Mouse (Mus musculus) limb, embryonic 10.5 days (tissue): ENCODE measurements at regions not wholly inside any gene's neighbourhood (a gene's known extent, or its start where the extent isn't known, plus 50 kb on each side); places are given as distances from the start of the nearest gene placed in this dataset.
A peak's percentile ranks its signal among the peaks of the same experiment; 100 is the strongest.

Experiments
- DNase-seq: peaks from one replicate; pipeline ENCODE4 v3.0.0-alpha.2; 2017; ENCODE audit warnings: low spot score
- H3K27ac ChIP-seq: fragments of 300-500 bp; sonication (generic); 2 replicates; pipeline ENCODE4 v1.5.1; 2016; ENCODE audit warnings: mild to moderate bottlenecking
- H3K27me3 ChIP-seq: fragments of 300-500 bp; sonication (generic); 2 replicates; pipeline ENCODE4 v1.6.1; 2016; ENCODE audit warnings: low read depth, mild to moderate bottlenecking; ENCODE audit not compliant: poor library complexity, severe bottlenecking
- H3K36me3 ChIP-seq: fragments of 300-500 bp; sonication (generic); 2 replicates; pipeline ENCODE4 v1.6.1; 2016; ENCODE audit warnings: mild to moderate bottlenecking, moderate library complexity
- H3K4me1 ChIP-seq: fragments of 300-500 bp; sonication (generic); 2 replicates; pipeline ENCODE4 v1.6.1; 2016
- H3K4me3 ChIP-seq: fragments of 300-500 bp; sonication (generic); 2 replicates; pipeline ENCODE4 v1.5.1; 2016; ENCODE audit warnings: mild to moderate bottlenecking, moderate library complexity
- H3K9me3 ChIP-seq: fragments of 300-500 bp; sonication (generic); replicated peaks from 2 replicates; pipeline ENCODE4 v1.6.1; 2016; ENCODE audit warnings: mild to moderate bottlenecking
- whole genome bisulfite sequencing: fragments of 180-500 bp; shearing (Covaris S2); methylation state at CpG from one replicate; pipeline ENCODE4 v1.1.7; 2016; 5-methylcytosine and 5-hydroxymethylcytosine counted together

GRCm38 (mm10) chr3:38226147-38226546 is 258.5 kb downstream of the Ankrd50 start:
- H3K4me1 ChIP-seq = 0 out of 2 replicates have a peak, but pooled peaks cover 3% of the 10 kb centered on the region
- no peak overlapping the region for H3K4me3 ChIP-seq
- no peaks in the 10 kb centered on the region for H3K9me3 ChIP-seq
- H3K36me3 ChIP-seq = no peaks in the 10 kb centered on the region
- no peak overlapping the region for H3K27ac ChIP-seq
- 64% methylated on average over 2 of the region's 2 CpGs for WGBS
- no peaks in the 10 kb centered on the region for H3K27me3 ChIP-seq
- no peak for DNase-seq

GRCm38 (mm10) chr3:38221834-38222215 is 262.8 kb downstream of the Ankrd50 start:
- Histone ChIP-seq H3K36me3 (no peaks in the 10 kb centered on the region), H3K9me3 (no peaks in the 10 kb centered on the region), H3K27me3 (no peaks in the 10 kb centered on the region), H3K27ac (no peak overlapping the region), H3K4me3 (no peak overlapping the region), H3K4me1 (0 out of 2 replicates have a peak, but pooled peaks cover 3% of the 10 kb centered on the region)
- WGBS = 90% methylated on average over 8 of the region's 8 CpGs
- DNase-seq = no peak

DNA sequence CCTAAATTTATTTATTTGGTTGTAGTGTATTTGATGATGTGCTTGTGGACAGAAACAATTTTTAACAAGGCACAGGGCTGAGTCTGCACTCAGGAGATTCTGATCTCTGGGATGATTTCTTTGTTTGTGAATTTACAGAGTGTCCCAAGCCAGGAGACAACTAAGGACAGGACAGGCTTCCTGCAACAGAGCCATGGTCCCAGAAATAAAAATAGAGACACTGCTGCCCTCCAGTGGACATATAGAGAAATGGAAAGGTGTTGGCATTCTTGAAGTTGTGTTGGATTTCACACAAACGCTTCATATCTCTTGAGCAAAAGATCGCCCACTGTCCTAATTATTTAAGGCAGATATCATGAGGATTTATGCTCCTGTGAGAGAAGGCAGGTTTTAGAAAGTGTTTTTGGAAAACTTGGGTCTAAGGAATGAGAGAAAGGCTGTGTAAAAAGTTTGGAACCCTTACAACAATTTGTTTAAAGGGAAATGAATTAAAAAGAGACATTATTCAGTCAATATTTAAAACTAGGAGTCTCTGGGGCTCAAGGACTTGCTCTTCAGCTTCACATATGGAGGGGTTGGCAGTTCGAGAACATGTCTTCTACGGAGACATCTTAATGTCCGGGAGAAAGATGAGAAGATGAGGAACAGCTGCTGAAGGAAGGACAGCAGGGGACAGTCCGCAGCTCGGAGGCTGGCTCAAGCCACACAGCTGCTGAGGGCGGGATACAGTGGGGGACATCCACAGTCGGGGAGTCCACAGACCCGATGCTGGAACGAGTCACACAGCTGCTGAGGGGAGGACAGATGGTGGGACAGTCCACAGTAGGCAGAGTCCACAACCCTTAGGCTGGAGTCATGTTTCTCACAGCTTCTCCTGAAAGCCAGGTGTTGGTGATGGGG is 263.5 kb downstream of the Ankrd50 start:
- Histone ChIP-seq H3K4me3 (no peak overlapping the region), H3K36me3 (no peaks in the 10 kb centered on the region), H3K4me1 (0 out of 2 replicates have a peak, but pooled peaks cover 3% of the 10 kb centered on the region), H3K27ac (no peak overlapping the region), H3K9me3 (no peaks in the 10 kb centered on the region), H3K27me3 (no peaks in the 10 kb centered on the region)
- DNase-seq = no peak
- WGBS = 59% methylated on average over 11 of the region's 11 CpGs

DNA sequence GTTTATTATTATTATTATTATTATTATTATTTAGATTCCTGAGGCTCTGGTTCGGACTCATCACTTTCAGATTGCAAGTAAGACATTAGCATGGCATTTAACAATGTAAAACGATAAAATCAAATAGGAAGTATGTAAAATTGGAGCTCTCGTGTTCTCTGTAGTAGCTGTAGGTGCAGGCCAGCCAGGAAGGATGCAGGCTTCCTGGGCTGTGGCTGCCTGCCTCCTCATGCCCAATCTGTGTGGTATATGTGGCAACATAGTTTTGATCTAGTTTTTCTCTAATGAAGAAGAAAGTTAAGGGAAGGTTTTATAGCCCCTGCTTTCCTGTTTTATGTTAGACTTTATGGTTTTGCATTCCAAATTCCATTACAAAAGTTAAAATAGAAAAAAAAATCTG is 275.6 kb downstream of the Ankrd50 start:
- H3K9me3 ChIP-seq = no peaks in the 10 kb centered on the region
- WGBS = 87% methylated on average over 3 of the region's 3 CpGs
- no peak overlapping the region for H3K4me3 ChIP-seq
- no peaks in the 10 kb centered on the region for H3K4me1 ChIP-seq
- no peak overlapping the region for H3K27ac ChIP-seq
- no peaks in the 10 kb centered on the region for H3K27me3 ChIP-seq
- H3K36me3 ChIP-seq = no peaks in the 10 kb centered on the region
- DNase-seq = no peak

DNA sequence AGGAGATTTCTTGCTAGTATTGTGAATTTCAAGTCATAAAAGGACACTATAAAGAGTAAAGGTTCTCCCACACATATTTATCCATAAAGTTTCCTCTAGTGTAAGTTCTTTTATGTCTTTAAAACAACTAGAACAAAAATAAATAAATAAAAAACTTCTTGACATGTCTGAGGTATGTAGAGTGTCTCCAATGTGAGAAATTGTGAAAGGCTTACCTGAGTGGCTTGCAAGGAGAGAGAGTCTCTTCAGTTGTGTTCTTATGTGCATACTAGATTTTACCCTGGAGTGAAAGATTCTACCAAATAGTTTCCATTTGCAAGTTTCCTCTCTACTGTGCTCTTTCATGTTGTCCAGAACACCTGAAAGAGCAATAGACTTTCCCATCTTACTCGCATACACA is 276.8 kb downstream of the Ankrd50 start:
- H3K4me3 ChIP-seq = no peak overlapping the region
- no peak overlapping the region for H3K27ac ChIP-seq
- H3K9me3 ChIP-seq = no peaks in the 10 kb centered on the region
- H3K27me3 ChIP-seq = no peaks in the 10 kb centered on the region
- DNase-seq = no peak
- no peaks in the 10 kb centered on the region for H3K4me1 ChIP-seq
- H3K36me3 ChIP-seq = no peaks in the 10 kb centered on the region
- 100% methylated on average over 1 of the region's 1 CpGs for WGBS

GRCm38 (mm10) chr3:38201861-38202656 is 282.6 kb downstream of the Ankrd50 start:
- peak; percentile 55 for DNase-seq
- Histone ChIP-seq H3K27me3 (no peaks in the 10 kb centered on the region), H3K4me1 (no peaks in the 10 kb centered on the region), H3K36me3 (no peaks in the 10 kb centered on the region), H3K4me3 (no peak overlapping the region), H3K27ac (no peak overlapping the region), H3K9me3 (no peaks in the 10 kb centered on the region)
- WGBS = 70% methylated on average over 10 of the region's 10 CpGs

DNA sequence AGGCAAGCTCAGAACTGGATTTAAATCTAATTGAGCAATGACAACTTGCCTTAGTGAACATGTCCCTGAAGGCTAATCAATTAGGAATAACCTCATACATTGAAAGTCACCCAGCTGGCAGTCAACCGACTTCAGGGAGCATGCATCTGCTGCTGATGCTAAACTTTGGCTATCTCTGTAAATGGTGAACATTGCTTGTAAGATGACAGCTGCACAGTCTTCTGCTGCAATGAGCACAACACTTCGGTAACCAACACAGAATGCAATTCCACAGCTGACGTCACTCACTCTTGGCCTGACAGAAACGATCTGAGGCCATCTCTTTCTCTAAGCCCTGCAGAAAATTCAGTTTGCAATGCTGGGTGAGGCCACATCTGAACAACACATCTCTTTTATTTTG is 290.6 kb downstream of the Ankrd50 start:
- Histone ChIP-seq H3K36me3 (no peaks in the 10 kb centered on the region), H3K9me3 (no peaks in the 10 kb centered on the region), H3K27me3 (no peaks in the 10 kb centered on the region), H3K4me1 (no peaks in the 10 kb centered on the region), H3K4me3 (no peak overlapping the region), H3K27ac (no peak overlapping the region)
- DNase-seq = no peak
- WGBS = 86% methylated on average over 4 of the region's 4 CpGs

- 93% methylated on average over 3 of the region's 3 CpGs for WGBS
- no peaks in the 10 kb centered on the region for H3K36me3 ChIP-seq
- no peak overlapping the region for H3K27ac ChIP-seq
- H3K9me3 ChIP-seq = no peaks in the 10 kb centered on the region
- no peaks in the 10 kb centered on the region for H3K27me3 ChIP-seq
- no peaks in the 10 kb centered on the region for H3K4me1 ChIP-seq
- no peak for DNase-seq
- H3K4me3 ChIP-seq = no peak overlapping the region
Observed at GRCm38 (mm10) chr3:38187406-38187896, 297.2 kb downstream of the Ankrd50 start.

- H3K4me3 ChIP-seq = no peak overlapping the region
- H3K4me1 ChIP-seq = no peaks in the 10 kb centered on the region
- no peak overlapping the region for H3K27ac ChIP-seq
- H3K27me3 ChIP-seq = no peaks in the 10 kb centered on the region
- H3K36me3 ChIP-seq = no peaks in the 10 kb centered on the region
- DNase-seq = no peak
- 82% methylated on average over 1 of the region's 1 CpGs for WGBS
- no peaks in the 10 kb centered on the region for H3K9me3 ChIP-seq
Observed at GRCm38 (mm10) chr3:38186503-38186902, 298.1 kb downstream of the Ankrd50 start.

GRCm38 (mm10) chr3:38178295-38178694 is 306.3 kb downstream of the Ankrd50 start:
- Histone ChIP-seq H3K9me3 (no peaks in the 10 kb centered on the region), H3K4me3 (no peak overlapping the region), H3K27me3 (no peaks in the 10 kb centered on the region), H3K36me3 (no peaks in the 10 kb centered on the region), H3K4me1 (no peaks in the 10 kb centered on the region), H3K27ac (no peak overlapping the region)
- no peak for DNase-seq

DNA sequence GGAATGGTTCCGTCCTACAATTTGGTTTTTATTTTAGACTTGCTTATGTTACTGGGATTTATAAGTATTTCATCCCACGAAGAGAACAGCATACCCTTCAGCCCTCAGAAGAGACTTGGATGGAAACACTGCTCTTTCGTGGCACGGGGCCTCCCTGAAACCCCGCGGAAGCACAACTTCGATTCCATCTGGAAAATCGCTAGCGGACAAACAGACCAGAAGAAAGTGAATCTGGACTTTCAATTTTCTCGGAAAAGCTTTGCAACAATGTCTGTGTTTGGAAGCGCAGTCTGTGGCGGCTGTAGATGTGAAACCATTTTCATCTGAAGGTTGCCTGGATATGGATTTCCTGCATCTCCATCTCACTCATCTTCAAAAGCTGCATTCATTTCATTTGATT is 308.7 kb downstream of the Ankrd50 start:
- no peaks in the 10 kb centered on the region for H3K36me3 ChIP-seq
- H3K27me3 ChIP-seq = no peaks in the 10 kb centered on the region
- H3K4me1 ChIP-seq = no peaks in the 10 kb centered on the region
- no peaks in the 10 kb centered on the region for H3K9me3 ChIP-seq
- DNase-seq = no peak
- no peak overlapping the region for H3K27ac ChIP-seq
- 88% methylated on average over 12 of the region's 12 CpGs for WGBS
- no peak overlapping the region for H3K4me3 ChIP-seq

DNA sequence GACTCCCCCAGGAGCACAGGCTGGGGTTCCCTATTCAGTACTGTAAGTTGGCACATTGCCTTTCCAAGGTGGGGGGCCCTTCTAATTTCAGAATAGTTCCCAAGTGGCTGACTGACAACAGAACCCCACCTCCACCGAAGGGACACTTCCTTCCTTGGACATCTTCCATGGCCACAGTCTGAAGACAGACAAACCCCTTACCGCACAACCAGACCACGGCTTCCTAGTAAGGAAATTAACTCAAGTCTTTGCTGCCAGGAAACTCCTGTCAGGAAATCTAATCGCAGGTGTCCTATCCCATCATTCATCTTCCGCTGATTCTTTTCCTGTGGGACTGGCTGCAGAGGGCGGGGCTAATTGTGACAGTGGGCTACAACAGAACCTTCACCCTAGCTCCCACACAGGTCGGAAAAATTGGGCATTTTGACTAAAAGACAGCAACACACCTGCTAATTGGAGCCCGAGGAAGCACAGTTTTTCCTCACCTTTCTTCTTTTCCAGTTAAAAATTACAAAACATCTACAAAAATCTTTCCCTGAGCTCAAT is 309.8 kb downstream of the Ankrd50 start:
- H3K4me3 ChIP-seq = no peak overlapping the region
- no peaks in the 10 kb centered on the region for H3K9me3 ChIP-seq
- no peak for DNase-seq
- no peaks in the 10 kb centered on the region for H3K36me3 ChIP-seq
- 89% methylated on average over 8 of the region's 8 CpGs for WGBS
- no peak overlapping the region for H3K27ac ChIP-seq
- H3K4me1 ChIP-seq = no peaks in the 10 kb centered on the region
- no peaks in the 10 kb centered on the region for H3K27me3 ChIP-seq

DNA sequence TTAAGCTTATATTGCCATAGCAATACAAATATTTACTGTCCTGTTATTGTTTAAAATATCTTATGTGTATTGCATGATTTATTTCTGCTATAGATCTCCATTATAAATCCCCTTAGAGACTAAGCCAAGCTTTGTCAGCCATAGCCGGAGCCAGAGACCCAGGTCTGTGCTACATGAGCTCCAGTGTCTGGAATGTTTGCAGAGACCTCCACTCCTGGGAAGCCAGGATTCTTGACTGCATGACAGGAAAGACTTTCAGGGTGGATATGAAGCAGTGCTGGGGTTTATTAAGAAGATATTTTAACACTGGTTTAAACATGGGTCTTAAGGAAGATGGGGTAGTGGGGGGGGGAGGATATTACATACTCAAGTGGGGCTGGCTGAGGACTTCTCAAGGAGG is 332.2 kb downstream of the Ankrd50 start:
- no peak for DNase-seq
- WGBS = 81% methylated on average over 1 of the region's 1 CpGs
- H3K9me3 ChIP-seq = no peaks in the 10 kb centered on the region
- H3K36me3 ChIP-seq = no peaks in the 10 kb centered on the region
- H3K4me1 ChIP-seq = no peaks in the 10 kb centered on the region
- H3K4me3 ChIP-seq = no peak overlapping the region
- H3K27me3 ChIP-seq = no peaks in the 10 kb centered on the region
- no peak overlapping the region for H3K27ac ChIP-seq
